Mouse (Mus musculus) lung, postnatal 36 days (tissue): Measurements from ENCODE around the gene Bcl7c.

Experiments used
- DNase-seq: peaks from one replicate; pipeline ENCODE4 v3.0.0; 2022; ENCODE audit warnings: mixed read lengths

The Bcl7c gene

DNA sequence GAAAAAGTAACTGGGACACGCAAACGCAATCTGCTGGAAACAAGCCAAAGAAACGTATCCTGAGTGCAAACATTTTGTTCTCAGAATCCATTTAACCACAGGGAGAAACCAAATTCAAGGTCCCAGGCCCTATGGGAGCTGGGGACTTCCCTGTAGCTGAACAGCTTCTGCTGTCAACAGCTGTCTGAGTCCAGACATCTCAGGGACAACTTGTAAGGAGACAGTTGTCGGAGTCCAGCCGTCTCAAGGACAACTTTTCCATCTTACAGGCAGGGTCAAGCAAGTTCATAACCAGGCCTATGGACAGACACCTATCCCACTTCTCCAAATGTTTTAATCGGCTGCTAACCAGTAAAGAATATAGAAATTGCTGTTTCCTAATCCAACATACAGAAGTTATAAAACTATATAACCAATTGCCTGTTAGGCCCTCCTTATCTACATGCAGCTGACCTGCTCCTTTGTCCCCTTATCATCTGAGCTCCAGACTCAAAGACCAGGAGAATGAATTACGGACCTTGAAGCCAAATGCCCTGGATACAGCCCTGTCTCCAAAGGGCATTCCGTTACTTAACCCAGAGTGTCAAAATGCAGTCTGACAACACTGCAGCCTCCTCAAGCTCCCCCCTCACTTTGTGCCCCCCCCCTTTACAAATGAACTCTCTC, 26.7 kb downstream of the Bcl7c start:
- no peak for DNase-seq

- DNase-seq, result no peak
Observed at GRCm38 (mm10) chr7:127680541-127680940, 28.2 kb downstream of the Bcl7c start.

DNA sequence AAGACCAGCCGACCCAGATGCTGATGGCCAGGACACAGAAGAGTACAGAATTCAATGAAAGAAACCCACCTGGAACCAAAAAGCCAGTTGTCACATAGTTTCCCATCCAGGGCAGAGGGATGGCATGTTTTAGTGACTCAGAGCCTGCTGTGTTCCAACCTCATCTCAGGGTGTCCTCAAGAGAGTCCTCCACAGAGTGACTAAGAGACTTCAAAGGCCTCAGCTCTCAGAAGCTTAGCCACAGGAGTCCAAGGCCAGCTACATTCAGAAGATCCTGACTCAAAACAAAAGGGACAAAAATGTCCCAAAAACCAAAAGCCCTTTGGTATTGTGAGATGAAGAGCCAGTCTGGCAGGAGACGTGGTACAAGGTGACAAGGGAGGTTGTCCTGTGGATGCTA, 29.9 kb downstream of the Bcl7c start:
- no peak for DNase-seq

DNA sequence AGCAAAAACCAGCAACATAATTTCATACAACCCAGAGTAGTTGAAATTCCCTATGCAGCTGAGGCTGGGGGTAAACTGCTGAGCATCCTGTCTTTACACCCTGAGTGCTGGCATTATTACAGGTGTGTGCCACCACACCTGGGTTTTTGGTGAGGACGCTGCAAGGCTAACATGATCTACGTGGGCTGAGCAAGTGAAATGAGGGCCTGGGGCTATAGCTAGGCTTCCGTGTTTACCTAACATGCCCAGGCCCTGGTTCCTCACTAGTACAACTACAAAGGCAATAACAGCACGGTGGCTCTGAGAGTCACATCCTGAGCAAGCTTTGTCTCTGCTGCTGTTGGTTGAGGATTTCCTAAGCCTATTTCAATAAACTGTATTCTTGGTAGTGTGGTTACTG, 31.1 kb downstream of the Bcl7c start:
- DNase-seq, result no peak

DNA sequence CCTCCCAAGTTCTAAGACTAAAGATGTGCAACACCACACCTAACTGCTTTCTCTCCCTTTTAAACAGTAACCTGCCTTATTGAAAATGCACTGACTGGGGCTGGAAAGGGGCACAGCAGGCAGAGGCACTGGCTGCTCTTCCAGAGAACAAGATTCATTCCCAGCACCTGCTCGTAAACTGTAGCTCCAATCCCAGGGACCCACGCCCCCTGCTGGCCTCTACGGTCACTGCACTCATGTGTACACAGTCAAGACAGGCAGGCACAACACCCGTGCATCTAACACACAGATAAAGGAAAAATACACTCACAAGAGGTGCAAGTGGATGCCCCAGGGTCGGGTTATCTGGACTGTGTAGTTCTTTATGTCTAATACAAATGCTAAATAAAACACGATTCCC, 31.7 kb downstream of the Bcl7c start:
- DNase-seq, result peak; percentile 63

- DNase-seq, result no peak
Observed at GRCm38 (mm10) chr7:127675391-127675811, 33.3 kb downstream of the Bcl7c start.

GRCm38 (mm10) chr7:127674977-127675376, 33.8 kb downstream of the Bcl7c start:
- DNase-seq, result peak; percentile 95

GRCm38 (mm10) chr7:127672776-127673175, 36.0 kb downstream of the Bcl7c start:
- no peak for DNase-seq

GRCm38 (mm10) chr7:127671880-127672774, 36.6 kb downstream of the Bcl7c start:
- DNase-seq, result no peak

DNA sequence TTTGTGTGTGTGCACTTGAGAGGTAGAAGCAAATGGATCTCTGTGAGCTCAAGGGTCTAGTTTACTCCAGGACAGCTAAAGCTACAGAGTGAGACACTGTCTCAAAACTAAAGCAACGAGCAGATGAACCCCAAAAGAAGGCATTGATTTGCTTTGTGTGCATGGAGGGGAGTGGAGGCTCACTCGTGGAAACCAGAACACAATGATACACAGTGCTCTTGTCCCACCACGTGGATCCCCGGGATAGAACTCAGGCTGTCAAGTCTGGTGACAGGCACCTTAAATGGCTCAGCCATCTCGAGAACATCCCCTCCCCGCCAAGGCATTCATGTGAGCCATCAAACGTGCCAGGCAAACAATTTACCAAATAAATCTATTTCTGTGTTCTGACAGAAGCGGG, 41.6 kb downstream of the Bcl7c start:
- DNase-seq, result no peak

GRCm38 (mm10) chr7:127666679-127667078, 42.1 kb downstream of the Bcl7c start:
- no peak for DNase-seq

DNA sequence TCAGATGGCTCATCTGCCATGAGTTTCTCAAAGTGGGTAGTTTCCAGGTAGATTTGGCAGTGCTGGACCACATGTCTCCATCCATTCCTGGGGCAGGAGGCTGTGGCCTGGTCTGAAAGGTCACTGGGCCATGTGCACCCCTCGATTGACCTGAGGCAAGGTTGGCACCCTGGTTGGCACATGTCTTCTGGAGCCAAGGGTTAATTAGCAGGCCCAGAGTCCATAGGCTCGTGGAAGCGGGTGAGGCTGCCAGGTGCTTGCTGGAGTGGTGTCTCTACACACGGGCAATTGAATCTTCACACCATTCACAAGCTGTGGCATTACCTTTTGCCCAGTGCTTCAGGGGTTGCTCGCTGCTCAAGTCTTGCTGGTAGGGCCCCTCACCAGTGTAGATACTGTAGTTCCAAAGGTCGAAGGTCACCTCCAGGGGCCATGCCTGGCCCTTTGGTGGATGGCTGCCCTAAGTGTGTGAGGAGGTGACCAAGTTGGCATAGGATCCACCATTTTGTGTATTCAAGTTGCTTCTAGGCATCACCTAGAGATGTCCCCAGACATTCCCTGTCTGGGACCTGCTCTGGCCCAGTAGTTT, 42.6 kb downstream of the Bcl7c start:
- DNase-seq, result no peak

GRCm38 (mm10) chr7:127662926-127663325, 45.8 kb downstream of the Bcl7c start:
- no peak for DNase-seq

DNA sequence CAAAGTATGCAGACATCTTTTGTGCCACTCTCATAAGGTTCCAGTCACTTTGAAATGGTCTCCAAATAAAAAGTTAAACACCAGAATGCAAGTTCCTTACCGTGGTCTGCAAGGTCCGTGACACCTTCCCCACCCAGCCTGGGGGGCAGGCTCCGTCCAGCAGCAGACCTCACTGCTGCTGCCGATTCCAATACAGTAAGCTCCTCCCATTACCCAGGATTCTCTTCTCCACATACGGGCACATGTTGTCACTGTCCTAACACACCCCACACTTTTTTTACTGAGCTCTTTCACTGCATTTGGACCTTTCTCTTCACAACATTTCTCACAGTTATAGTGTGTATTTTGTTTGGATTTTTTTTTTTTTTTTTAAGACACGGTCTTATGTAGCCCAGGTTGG, 46.9 kb downstream of the Bcl7c start:
- DNase-seq, result no peak

DNA sequence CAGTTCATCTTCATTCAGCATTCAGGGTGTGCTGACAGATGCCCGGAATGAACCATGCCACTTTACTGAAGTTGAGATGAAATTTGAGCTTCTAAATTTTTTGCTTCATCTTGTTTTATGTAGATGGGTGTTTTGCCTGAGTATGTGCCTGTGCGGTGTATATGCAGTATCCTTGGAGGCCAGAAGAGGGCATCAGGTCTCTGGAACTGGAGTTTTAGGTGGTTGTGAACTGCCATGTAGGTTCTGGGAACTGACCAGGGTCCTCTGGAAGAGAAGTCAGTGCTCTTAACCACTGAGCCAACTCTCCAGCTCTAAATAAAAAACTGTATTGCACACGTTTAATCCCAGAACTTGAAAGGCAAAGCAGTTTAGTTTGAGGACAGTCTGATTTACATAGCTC, 47.9 kb downstream of the Bcl7c start:
- no peak for DNase-seq

- DNase-seq, result peak; percentile 76
Observed at GRCm38 (mm10) chr7:127656946-127657345, 51.8 kb downstream of the Bcl7c start.

DNA sequence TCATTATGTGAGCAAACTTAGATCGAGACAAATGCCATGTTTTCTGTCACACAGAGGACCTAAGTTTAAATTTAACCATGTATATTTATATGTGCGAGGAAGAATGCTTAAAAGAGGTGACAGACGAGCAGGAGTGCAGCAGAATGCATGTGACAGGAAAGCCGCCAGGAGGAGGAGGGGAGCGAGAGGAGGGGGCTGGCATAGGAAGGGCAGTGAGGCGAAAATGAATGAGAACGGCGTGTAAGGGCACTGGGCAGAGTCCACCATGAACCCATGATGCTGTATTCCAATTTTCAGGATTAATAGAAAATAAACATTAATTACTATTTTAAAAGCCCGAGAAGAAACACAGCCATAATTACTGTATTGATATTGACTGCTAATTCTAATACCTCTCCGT, 54.4 kb downstream of the Bcl7c start:
- DNase-seq, result no peak

- no peak for DNase-seq
Observed at GRCm38 (mm10) chr7:127652050-127652449, 56.7 kb downstream of the Bcl7c start.

- no peak for DNase-seq
Observed at GRCm38 (mm10) chr7:127651624-127652023, 57.1 kb downstream of the Bcl7c start.

DNA sequence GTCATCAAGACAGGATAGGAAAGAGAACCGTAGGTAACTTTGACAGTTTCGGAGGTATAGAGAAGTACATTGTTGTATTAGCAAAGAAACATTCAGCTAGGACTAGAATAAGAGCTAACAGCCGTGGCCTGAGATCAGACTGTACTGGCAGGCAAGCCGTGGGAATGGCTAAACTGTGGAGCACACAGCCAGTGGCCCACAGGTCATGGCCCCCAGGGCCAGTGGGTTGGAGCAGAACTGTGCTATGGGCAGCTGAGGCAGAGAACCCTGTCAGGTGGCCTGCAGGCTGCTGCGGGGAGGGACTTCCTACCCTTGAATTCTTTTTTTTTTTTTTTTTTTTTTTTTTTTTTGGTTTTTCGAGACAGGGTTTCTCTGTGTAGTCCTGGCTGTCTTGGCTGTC, 59.5 kb downstream of the Bcl7c start:
- no peak for DNase-seq

GRCm38 (mm10) chr7:127648516-127649201, 60.1 kb downstream of the Bcl7c start:
- no peak for DNase-seq

GRCm38 (mm10) chr7:127647576-127647975, 61.2 kb downstream of the Bcl7c start:
- peak; percentile 6 for DNase-seq

DNA sequence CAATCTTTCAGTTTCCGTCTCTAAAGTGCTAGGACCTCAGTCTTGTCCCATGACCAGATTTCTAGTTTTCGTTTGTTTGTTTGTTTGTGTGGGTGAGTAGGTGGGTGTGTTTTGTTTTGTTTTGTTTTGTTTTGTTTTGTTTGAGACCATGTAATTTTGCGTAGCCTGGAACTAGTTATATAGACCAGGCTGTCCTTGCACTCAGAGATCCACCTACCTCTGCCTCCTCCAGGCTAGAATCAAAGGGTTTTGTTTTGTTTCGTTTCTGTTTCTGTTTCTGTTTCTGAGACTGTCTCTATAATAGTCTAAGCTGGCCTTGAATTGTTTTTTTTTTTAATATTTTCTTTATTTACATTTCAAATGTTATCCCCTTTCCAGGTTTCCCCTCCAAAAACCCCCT, 62.4 kb downstream of the Bcl7c start:
- DNase-seq, result no peak
